Mouse (Mus musculus): Measurements from ENCODE around the gene Olfr319. TPM values are rescaled to one million over a fixed set of nuclear protein-coding genes. Genes with fewer than 3 reads are reported as not detected.

The Olfr319 gene
- not detected for polyA plus RNA-seq (2014; fragmentation: Illumina TruSeq; extraction: RNeasy Lipid Tissue Mini Kit (QIAGEN cat#74804); ENCODE audit: low read depth, low replicate concordance)

DNA sequence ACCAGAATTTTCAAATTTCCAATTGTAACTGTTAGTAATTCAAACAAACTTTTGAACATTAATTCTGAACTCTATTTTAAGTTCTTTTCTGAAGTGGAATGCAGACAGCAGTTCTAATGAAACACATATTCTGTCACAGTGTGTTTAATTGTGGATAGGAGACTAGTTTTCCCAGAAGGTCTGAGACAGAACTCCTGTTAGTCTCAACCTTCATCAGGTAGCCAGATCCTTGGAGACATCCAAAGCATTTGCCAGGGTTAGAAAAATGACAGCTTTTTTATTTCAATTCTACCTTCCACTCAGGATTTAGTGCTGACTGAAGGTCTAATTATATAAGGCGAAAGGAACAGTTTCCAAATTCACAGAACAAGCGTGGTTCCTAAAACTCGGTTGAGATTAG is at the start of gene Olfr319:
Gene Olfr319, plus strand, starts transcription at position 301 of the 400 bp plus-strand sequence.

DNA sequence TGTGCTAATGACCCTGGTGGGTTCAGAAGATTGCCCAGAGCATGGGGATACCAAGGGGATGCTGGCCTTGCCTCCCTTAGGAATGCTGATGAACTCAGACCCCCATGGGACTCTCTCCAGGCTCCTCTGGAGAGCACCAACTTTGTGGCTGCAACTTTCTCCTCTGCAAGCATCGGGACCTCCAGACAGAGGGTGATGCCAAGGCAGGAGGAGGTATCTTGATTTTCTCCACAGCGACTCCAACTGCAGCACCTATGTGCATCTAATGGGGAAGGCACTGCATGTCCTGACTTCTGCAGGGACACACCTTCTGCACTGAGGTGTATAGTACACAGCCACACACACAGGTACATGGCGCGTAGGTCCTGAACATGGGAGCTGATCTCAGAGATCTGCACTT is 40.4 kb upstream of the Olfr319 start, which contains the start of gene Olfr322:
Gene Olfr322, plus strand, starts transcription at position 187 of the 400 bp plus-strand sequence.

DNA sequence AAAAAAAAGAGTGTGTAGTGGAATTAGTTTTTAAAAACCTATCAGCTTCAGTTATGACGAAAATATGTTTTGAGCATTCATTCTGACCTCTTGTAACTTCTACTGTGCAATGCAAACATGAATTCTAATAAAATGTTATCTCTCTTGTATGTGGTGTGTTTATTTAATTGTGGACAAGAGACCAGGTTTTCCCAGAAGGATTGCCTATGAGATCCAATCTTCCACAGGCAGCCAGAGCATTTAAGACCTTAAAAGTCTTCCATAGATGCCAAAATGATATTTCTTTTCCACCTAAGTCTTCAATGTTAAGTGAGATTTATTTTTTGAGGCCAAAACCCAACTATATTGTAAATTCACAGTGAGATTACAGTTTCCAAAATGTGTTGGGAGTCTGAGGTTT is 18.2 kb upstream of the Olfr319 start, which contains the start of gene Olfr320:
Gene Olfr320, plus strand, starts transcription at position 301 of the 400 bp plus-strand sequence.

DNA sequence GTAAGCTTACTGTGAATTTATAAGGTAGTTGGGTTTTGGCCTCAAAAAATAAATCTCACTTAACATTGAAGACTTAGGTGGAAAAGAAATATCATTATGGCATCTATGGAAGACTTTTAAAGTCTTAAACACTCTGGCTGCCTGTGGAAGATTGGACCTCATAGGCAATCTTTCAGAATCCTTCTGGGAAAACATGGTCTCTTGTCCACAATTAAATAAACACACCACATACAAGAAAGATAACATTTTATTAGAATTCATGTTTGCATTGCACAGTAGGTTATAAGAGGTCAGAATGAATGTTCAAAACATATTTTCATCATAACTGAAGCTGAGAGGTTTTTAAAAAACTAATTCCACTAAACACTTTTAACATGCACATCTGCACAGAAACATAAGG is 25.0 kb downstream of the Olfr319 start, which contains the start of gene Olfr318:
Gene Olfr318, minus strand, starts transcription at position 101 of the 400 bp plus-strand sequence.

DNA sequence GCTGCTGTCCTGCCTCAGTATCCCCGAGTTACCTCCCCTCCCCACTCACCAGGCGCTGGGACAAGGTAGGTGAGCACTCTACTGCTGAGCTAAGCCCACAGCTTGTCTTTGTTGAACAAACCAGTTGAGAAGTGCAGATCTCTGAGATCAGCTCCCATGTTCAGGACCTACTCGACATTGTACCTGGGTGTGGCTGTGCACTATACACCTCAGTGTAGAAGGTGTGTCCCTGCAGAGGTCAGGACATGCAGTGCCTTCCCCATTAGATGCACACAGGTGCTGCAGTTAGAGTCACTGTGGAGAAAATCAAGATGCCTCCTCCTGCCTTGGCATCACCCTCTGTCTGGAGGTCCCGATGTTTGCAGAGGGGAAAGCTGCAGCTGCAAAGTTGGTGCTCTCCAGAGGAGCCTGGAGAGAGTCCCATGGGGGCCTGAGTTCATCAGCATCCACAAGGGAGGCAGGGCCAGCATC is 39.9 kb downstream of the Olfr319 start, which contains the start of gene Olfr317:
Gene Olfr317, minus strand, starts transcription at position 421 of the 471 bp plus-strand sequence.

DNA sequence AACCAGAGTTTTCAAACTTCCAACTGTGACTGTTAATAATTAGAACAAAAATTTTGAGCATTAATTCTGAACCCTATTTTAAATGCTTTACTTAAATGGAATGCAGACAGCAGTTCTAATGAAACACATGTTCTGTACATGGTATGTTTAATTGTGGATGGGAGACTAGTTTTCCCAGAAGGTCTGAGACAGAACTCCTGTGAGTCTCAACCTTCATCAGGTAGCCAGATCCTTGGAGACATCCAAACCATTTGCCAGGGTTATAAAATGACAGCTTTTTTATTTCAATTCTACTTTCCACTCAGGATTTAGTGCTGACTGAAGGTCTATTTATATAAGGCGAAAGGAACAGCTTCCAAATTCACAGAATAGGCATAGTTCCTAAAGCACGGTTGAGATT is 53.5 kb downstream of the Olfr319 start, which contains the start of gene Olfr316:
Gene Olfr316, plus strand, starts transcription at position 301 of the 400 bp plus-strand sequence.

Other genes with a start within 250 kb of the Olfr319 start
- not detected for gene Lypd9, start 246.2 kb upstream of the Olfr319 start, polyA plus RNA-seq (2014; fragmentation: Illumina TruSeq; extraction: RNeasy Lipid Tissue Mini Kit (QIAGEN cat#74804); ENCODE audit: low read depth, low replicate concordance)
- gene Olfr30, start 236.9 kb upstream of the Olfr319 start, polyA plus RNA-seq (2014; fragmentation: Illumina TruSeq; extraction: RNeasy Lipid Tissue Mini Kit (QIAGEN cat#74804); ENCODE audit: low read depth, low replicate concordance), result not detected
- not detected for gene Olfr332, start 206.6 kb upstream of the Olfr319 start, polyA plus RNA-seq (2014; fragmentation: Illumina TruSeq; extraction: RNeasy Lipid Tissue Mini Kit (QIAGEN cat#74804); ENCODE audit: low read depth, low replicate concordance)
- gene Olfr331, start 196.6 kb upstream of the Olfr319 start, polyA plus RNA-seq (2014; fragmentation: Illumina TruSeq; extraction: RNeasy Lipid Tissue Mini Kit (QIAGEN cat#74804); ENCODE audit: low read depth, low replicate concordance), result not detected
- 1.5 TPM for gene Olfr330, start 164.3 kb upstream of the Olfr319 start, polyA plus RNA-seq (2014; fragmentation: Illumina TruSeq; extraction: RNeasy Lipid Tissue Mini Kit (QIAGEN cat#74804); ENCODE audit: low read depth, low replicate concordance)
- gene Olfr329-ps, start 152.7 kb upstream of the Olfr319 start, polyA plus RNA-seq (2014; fragmentation: Illumina TruSeq; extraction: RNeasy Lipid Tissue Mini Kit (QIAGEN cat#74804); ENCODE audit: low read depth, low replicate concordance), result 3.0 TPM
- not detected for gene Olfr328, start 143.5 kb upstream of the Olfr319 start, polyA plus RNA-seq (2014; fragmentation: Illumina TruSeq; extraction: RNeasy Lipid Tissue Mini Kit (QIAGEN cat#74804); ENCODE audit: low read depth, low replicate concordance)
- not detected for gene Olfr224, start 128.6 kb upstream of the Olfr319 start, polyA plus RNA-seq (2014; fragmentation: Illumina TruSeq; extraction: RNeasy Lipid Tissue Mini Kit (QIAGEN cat#74804); ENCODE audit: low read depth, low replicate concordance)
- not detected for gene Olfr325, start 121.4 kb upstream of the Olfr319 start, polyA plus RNA-seq (2014; fragmentation: Illumina TruSeq; extraction: RNeasy Lipid Tissue Mini Kit (QIAGEN cat#74804); ENCODE audit: low read depth, low replicate concordance)
- gene Olfr324, start 104.0 kb upstream of the Olfr319 start, polyA plus RNA-seq (2014; fragmentation: Illumina TruSeq; extraction: RNeasy Lipid Tissue Mini Kit (QIAGEN cat#74804); ENCODE audit: low read depth, low replicate concordance), result not detected
- not detected for gene 2210407C18Rik, start 83.1 kb upstream of the Olfr319 start, polyA plus RNA-seq (2014; fragmentation: Illumina TruSeq; extraction: RNeasy Lipid Tissue Mini Kit (QIAGEN cat#74804); ENCODE audit: low read depth, low replicate concordance)
- not detected for gene Olfr323, start 68.7 kb upstream of the Olfr319 start, polyA plus RNA-seq (2014; fragmentation: Illumina TruSeq; extraction: RNeasy Lipid Tissue Mini Kit (QIAGEN cat#74804); ENCODE audit: low read depth, low replicate concordance)
- gene Trim58, start 58.7 kb upstream of the Olfr319 start, polyA plus RNA-seq (2014; fragmentation: Illumina TruSeq; extraction: RNeasy Lipid Tissue Mini Kit (QIAGEN cat#74804); ENCODE audit: low read depth, low replicate concordance), result not detected
- gene Olfr322, start 40.4 kb upstream of the Olfr319 start, polyA plus RNA-seq (2014; fragmentation: Illumina TruSeq; extraction: RNeasy Lipid Tissue Mini Kit (QIAGEN cat#74804); ENCODE audit: low read depth, low replicate concordance), result not detected
- gene Olfr320, start 18.1 kb upstream of the Olfr319 start, polyA plus RNA-seq (2014; fragmentation: Illumina TruSeq; extraction: RNeasy Lipid Tissue Mini Kit (QIAGEN cat#74804); ENCODE audit: low read depth, low replicate concordance), result not detected
- gene Olfr318, start 24.9 kb downstream of the Olfr319 start, polyA plus RNA-seq (2014; fragmentation: Illumina TruSeq; extraction: RNeasy Lipid Tissue Mini Kit (QIAGEN cat#74804); ENCODE audit: low read depth, low replicate concordance), result not detected
- gene Olfr317, start 40.0 kb downstream of the Olfr319 start, polyA plus RNA-seq (2014; fragmentation: Illumina TruSeq; extraction: RNeasy Lipid Tissue Mini Kit (QIAGEN cat#74804); ENCODE audit: low read depth, low replicate concordance), result not detected
- not detected for gene Olfr316, start 53.6 kb downstream of the Olfr319 start, polyA plus RNA-seq (2014; fragmentation: Illumina TruSeq; extraction: RNeasy Lipid Tissue Mini Kit (QIAGEN cat#74804); ENCODE audit: low read depth, low replicate concordance)
- not detected for gene Olfr315, start 74.0 kb downstream of the Olfr319 start, polyA plus RNA-seq (2014; fragmentation: Illumina TruSeq; extraction: RNeasy Lipid Tissue Mini Kit (QIAGEN cat#74804); ENCODE audit: low read depth, low replicate concordance)
- not detected for gene Olfr314, start 83.8 kb downstream of the Olfr319 start, polyA plus RNA-seq (2014; fragmentation: Illumina TruSeq; extraction: RNeasy Lipid Tissue Mini Kit (QIAGEN cat#74804); ENCODE audit: low read depth, low replicate concordance)
- 4.1 TPM for gene Fam183b, start 102.8 kb downstream of the Olfr319 start, polyA plus RNA-seq (2014; fragmentation: Illumina TruSeq; extraction: RNeasy Lipid Tissue Mini Kit (QIAGEN cat#74804); ENCODE audit: low read depth, low replicate concordance)
- gene Olfr313, start 115.8 kb downstream of the Olfr319 start, polyA plus RNA-seq (2014; fragmentation: Illumina TruSeq; extraction: RNeasy Lipid Tissue Mini Kit (QIAGEN cat#74804); ENCODE audit: low read depth, low replicate concordance), result not detected
- gene Olfr312, start 130.1 kb downstream of the Olfr319 start, polyA plus RNA-seq (2014; fragmentation: Illumina TruSeq; extraction: RNeasy Lipid Tissue Mini Kit (QIAGEN cat#74804); ENCODE audit: low read depth, low replicate concordance), result not detected
- not detected for gene Olfr311, start 140.1 kb downstream of the Olfr319 start, polyA plus RNA-seq (2014; fragmentation: Illumina TruSeq; extraction: RNeasy Lipid Tissue Mini Kit (QIAGEN cat#74804); ENCODE audit: low read depth, low replicate concordance)
- 5.5 TPM for gene Gm12258, start 148.0 kb downstream of the Olfr319 start, polyA plus RNA-seq (2014; fragmentation: Illumina TruSeq; extraction: RNeasy Lipid Tissue Mini Kit (QIAGEN cat#74804); ENCODE audit: low read depth, low replicate concordance)
- 6.7 TPM for gene 2810021J22Rik, start 168.1 kb downstream of the Olfr319 start, polyA plus RNA-seq (2014; fragmentation: Illumina TruSeq; extraction: RNeasy Lipid Tissue Mini Kit (QIAGEN cat#74804); ENCODE audit: low read depth, low replicate concordance)
- gene Zfp39, start 205.1 kb downstream of the Olfr319 start, polyA plus RNA-seq (2014; fragmentation: Illumina TruSeq; extraction: RNeasy Lipid Tissue Mini Kit (QIAGEN cat#74804); ENCODE audit: low read depth, low replicate concordance), result 5.9 TPM
- not detected for gene Btnl10, start 218.7 kb downstream of the Olfr319 start, polyA plus RNA-seq (2014; fragmentation: Illumina TruSeq; extraction: RNeasy Lipid Tissue Mini Kit (QIAGEN cat#74804); ENCODE audit: low read depth, low replicate concordance)
- gene Rnf187, start 239.8 kb downstream of the Olfr319 start, polyA plus RNA-seq (2014; fragmentation: Illumina TruSeq; extraction: RNeasy Lipid Tissue Mini Kit (QIAGEN cat#74804); ENCODE audit: low read depth, low replicate concordance), result 13.2 TPM
- gene Hist3h2ba, start 249.8 kb downstream of the Olfr319 start, polyA plus RNA-seq (2014; fragmentation: Illumina TruSeq; extraction: RNeasy Lipid Tissue Mini Kit (QIAGEN cat#74804); ENCODE audit: low read depth, low replicate concordance), result not detected